Mouse (Mus musculus) monocyte, adult 2 months (primary cell): ENCODE results near the gene Gm45521.
"Not testable (repeated sequence)": the region's sequence is repeated elsewhere in the genome, so short reads cannot be mapped to it uniquely, and the experiment has no call there.

Source experiments
- DNase-seq, 2 experiments: peaks; one replicate each; pipeline ENCODE4 v3.0.0; 2022; ENCODE audit warnings: low spot score in 2 of 2, low read depth in 1 of 2

The Gm45521 gene

DNA sequence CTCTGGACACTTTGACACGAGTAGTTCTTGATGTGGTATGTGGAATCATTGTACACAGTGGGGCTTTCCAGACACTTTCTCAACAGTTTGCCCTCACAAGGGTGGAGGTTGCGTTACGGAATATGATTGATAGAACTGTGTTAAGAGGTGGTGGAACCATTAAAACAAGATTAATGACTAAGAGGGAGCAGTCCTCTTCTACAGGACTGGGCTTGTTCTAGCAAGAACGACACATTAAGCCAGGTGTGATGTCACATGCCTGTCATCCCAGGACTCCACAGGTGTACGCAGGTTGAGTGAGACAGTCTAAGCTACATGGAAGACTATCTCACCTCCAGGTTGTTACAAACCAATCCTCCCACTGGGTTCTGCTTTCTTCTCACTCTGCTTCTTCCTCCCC lies 42.3 kb downstream of the Gm45521 start:
- no peak for DNase-seq

DNA sequence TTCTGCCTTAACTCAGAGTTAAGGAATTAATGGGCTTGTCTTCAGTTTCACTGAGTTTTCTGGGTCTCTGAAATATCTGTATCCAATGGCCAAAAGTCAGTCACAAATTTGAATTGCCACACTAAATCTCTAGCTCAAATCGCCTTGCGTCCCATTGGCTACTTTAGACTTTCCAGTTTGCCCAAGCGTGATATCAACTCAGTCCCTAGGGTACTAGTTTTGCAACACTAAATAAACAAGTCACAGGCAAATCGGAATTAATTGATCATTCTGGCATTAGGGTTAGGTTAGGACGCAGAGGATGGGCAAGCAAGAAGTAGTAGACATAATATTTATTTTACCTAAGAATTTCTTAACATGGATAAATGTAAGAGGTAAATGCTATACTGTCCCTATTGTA lies 43.2 kb downstream of the Gm45521 start:
- DNase-seq = no peak

DNA sequence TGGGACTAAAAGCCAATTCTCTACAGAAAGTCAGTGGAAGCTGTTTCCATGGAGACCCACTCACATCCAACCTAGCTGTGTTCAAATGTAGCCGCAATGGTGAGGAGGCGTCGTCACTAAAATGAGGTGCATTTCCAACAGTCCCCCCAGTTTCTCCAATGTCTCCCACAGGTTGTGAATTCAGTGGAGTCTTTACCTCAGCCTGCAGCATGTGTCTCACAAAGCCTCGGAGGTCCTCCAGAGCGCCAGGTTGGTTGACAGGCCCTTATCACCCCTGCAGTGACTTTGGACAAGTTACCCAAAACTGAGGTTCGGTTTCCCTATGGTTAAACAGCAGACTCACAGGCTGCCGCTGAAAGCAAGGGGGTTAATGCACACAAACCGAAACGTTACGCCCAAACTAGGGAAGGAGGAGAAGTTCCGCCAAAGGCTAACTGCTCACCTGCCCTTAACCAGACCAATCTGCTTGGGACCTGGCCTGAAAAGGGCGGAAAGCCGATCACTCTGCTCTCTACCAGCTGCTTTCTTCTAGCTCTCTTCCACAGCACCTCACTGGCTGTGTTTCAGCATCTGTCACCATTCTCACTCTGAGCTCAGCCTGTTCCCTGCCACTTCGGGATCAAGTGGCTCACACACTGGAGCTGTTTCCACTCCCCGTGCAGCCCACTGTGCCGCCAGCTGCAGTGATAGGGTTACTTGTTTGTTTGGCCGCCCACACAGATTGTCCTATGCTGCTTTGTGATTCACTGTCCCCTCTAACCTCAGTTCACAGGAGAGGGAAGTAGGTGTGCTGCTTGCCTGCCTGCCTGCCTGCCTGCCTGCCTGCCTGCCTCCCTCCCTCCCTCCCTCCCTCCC lies 44.0 kb downstream of the Gm45521 start:
- DNase-seq = no peak

DNA sequence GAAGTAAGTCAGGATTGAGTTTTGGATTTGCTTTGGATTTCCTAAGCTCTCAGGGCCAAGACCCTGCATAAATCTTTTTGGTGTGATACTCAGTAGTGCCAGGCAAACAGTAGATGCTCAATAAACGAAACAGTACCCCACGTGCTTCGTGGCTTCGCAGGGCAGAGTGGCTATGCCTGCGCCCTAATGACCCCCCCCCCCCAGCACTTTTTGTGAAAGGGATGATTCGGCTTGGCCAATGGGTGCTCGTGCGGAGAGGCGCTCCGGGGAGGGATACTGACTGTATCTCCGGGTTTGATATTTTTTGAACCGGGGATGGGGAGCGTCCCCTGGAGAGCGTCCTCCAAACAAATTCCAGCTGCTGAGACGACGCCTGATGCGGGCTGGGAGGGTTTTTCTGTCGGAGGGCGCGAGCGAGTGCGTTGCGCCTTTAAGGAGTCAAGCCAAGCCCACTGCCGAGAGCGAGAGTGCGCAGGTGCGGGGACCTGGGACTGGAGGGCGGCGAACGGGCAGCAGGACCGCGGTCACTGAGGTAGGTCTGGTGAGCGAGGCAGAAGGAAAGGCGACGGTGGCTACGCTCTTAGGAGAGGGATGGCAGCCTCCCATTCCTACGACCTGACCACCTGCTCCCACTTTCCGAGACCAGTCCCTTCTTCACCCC lies 45.5 kb downstream of the Gm45521 start, which contains the start of gene Abhd6:
Abhd6 (plus strand) TSS at position 471 of the 661 bp plus-strand sequence.
- DNase-seq = no peak

DNA sequence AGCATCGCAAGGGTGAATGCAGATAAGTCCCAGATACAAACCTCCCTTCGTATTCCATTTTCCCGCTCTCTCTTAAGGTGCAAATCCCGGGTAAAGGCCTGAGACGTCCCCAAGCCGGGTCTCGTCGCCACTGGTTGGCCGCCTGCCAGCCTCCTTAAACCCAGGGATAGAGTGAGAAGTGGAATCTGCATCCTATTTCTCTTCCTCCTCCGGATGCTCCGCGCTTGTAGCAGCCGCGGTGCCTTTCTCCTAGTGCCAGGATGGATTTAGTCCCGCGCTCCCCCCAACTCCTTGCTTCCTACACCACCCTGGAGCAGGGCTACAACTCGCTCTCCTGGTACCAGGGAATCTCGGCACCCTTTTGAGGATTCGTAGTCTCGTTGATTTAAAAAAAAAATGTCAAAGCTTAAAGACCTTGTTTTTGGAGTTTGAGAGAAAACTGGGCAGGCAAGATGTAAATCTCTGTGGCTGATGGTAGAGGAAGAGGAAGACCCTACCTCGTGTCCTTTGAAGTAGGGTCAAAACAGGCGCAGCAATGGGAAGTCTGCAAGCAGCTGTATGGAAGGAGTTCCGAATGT lies 46.1 kb downstream of the Gm45521 start:
- no peak for DNase-seq

DNA sequence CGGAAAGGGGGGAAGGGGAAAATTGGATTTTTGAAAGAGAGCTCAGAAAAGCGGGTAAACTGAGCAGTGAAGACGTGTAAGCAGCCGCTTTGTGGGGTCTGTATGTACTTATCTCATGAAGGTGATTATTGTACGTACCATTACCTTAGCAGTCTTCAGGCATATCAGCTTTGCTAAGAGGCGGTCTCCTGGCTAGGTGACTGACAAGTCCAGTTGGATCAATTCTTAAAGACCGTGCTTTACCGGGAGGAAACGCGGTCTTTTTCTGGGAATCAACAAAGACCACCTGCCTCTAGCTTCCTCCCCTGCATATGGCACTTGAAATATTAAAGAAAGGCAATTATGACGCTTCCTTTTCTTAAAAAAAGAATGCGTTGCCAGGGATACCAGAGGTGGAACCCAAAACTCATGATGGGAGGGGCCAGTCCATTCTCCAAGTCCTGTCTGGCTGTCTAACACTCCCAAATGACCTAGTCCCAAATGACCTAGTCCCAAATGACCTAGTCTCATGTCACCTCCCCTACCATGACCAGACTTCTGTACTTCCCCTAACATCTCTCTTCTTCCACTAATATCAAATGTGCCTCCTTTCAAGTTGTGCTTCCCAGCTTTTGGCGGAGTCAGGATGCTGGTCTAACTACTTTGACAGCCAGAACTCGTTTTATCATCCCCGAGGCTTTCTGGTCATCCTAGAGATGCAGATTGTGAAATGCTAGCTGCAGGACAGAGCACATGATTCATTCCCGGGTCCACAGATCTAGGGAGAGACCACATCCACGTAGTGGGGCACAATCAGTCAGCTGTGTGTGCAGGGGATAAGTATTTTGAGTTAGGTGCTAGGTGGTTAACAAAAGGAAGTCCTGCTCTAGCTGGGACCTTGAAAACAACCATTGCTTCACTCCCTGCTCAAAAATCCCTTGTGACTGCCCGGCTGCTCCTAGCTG lies 46.9 kb downstream of the Gm45521 start:
- no peak for DNase-seq

DNA sequence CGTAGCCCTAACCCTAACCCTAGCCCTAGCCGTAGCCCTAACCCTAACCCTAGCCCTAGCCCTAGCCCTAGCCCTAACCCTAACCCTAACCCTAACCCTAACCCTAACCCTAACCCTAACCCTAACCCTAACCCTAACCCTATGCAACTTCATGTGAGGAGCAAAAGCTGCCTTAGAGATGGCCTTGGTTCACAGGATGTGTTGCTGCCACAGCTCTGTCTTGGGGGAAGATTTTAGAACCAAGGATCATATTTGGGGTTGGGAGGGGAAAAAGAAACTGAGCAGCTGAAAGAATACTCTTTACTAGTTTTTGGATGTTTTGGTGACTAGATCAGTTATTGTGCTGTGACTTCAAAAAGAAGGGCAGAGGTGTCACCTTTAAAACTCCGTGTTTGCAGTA lies 49.0 kb downstream of the Gm45521 start:
- DNase-seq = not testable (repeated sequence)

DNA sequence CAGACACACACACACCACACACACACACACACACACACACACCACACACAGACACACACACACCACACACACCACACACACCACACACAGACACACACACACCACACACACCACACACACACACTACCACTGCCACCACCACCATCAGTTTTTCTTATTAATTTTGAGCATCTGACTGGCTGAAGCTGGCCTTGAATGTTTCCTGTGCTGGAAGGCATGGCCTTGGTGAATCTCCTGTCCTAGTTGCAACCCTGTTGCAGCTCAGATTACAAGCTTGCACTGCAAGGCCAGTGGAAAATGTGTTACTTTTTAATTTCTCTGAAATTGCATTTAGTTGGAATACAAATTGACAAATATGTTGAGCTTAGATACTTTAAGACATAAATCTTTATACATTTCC lies 50.0 kb downstream of the Gm45521 start:
- DNase-seq = no peak

DNA sequence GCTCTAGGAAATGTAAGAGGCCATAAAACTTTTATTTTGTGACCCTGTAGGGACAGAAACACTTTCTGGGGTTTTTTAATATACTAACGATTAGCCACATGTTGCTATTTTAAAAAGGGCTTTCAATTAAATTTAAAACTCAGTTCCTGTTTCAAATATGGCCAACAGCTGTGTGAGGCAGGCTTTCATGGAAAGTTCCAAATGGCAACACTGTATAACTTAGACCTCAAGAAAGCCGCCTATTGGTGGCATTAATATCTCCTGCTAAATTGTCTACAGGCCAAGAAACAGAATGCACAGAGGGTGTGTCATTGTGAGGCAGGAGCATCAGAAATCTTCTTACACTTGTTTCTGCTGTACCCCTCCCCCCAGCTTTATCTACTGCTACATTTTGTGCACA lies 50.4 kb downstream of the Gm45521 start:
- no peak for DNase-seq

DNA sequence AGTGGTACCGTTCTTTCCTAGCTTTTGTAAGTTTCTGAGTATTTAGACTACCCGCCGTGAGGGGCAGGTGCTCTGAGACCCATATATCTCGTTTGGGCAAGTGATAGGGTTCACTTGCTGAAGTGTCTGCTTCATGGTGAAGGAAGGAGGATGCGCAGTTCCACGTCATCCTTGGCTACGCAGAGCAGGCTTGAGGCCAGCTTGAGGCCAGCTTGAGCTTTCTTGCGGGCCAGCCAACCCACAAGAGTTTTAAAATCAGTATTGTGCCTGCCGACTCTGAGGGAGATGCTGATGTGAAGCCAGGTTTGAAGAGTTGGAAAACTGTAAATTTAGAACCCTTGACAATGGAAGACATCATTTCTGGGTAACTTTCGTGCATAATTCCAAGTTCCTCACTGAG lies 50.8 kb downstream of the Gm45521 start:
- no peak for DNase-seq
